In genomic region chr8:70504291-70504716, GRCm38 (mm10) we compare ENCODE assay signal across 9 mouse cellular contexts. TPM values are rescaled to one million over a fixed set of nuclear protein-coding genes. Genes with fewer than 3 reads are reported as not detected.
DNase-seq lines count a peak whose midpoint lies in the region; ATAC-seq and TF ChIP-seq lines count a peak whose summit lies in the region.
"Had no signal": no experiment of that assay in that cellular context is flagged by ENCODE, and none has a peak within 500 bp of the region (broad histone marks: within the 10 kb centered on the region; RNA-seq: fewer than 3 reads in every experiment).

No protein-coding gene starts in this region.

- H3K4me3 ChIP-seq in heart, embryonic 11.5 days (ENCODE audit: low read depth, low read length) = no peak overlapping the region; the same call in 1 of the 2 replicates
- peak overlapping the region; percentile 73 for H3K4me3 ChIP-seq in embryonic facial prominence, embryonic 15.5 days (replicated peaks)
- H3K4me3 ChIP-seq in hindbrain, embryonic 16.5 days (ENCODE audit: low read length) = no peak overlapping the region; the same call in 1 of the 2 replicates
- no peak overlapping the region for H3K4me3 ChIP-seq in lung, embryonic 14.5 days (ENCODE audit: low read depth, low read length)
- H3K4me3 ChIP-seq: liver, embryonic 13.5 days had no signal

- no peaks in the 10 kb centered on the region for H3K9me3 ChIP-seq in heart, embryonic 11.5 days (replicated peaks; ENCODE audit: control insufficient read depth, low read length)
- no peaks in the 10 kb centered on the region for H3K9me3 ChIP-seq in embryonic facial prominence, embryonic 15.5 days (replicated peaks)
- H3K9me3 ChIP-seq in hindbrain, embryonic 16.5 days (ENCODE audit: control insufficient read depth, low read length) = no peaks in the 10 kb centered on the region
- no peaks in the 10 kb centered on the region for H3K9me3 ChIP-seq in lung, embryonic 14.5 days (ENCODE audit: low read depth, low read length)
- H3K9me3 ChIP-seq: liver, embryonic 13.5 days had no signal

- no peak overlapping the region for H3K27ac ChIP-seq in heart, embryonic 11.5 days (ENCODE audit: low read depth, low read length)
- peak overlapping the region; percentile 97 for H3K27ac ChIP-seq in embryonic facial prominence, embryonic 15.5 days (replicated peaks)
- peak overlapping the region; percentile 48 for H3K27ac ChIP-seq in hindbrain, embryonic 16.5 days (ENCODE audit: low read depth, low read length)
- no peak overlapping the region for H3K27ac ChIP-seq in lung, embryonic 14.5 days (ENCODE audit: low read depth)

- H3K9ac ChIP-seq in heart, embryonic 11.5 days (ENCODE audit: low read depth, low read length) = no peak overlapping the region
- H3K9ac ChIP-seq in embryonic facial prominence, embryonic 15.5 days = no peak overlapping the region
- H3K9ac ChIP-seq in hindbrain, embryonic 16.5 days (ENCODE audit: low read depth, low read length) = 0 out of 2 replicates have a peak overlapping the region, but pooled peaks have one; percentile 1
- H3K9ac ChIP-seq in lung, embryonic 14.5 days = peak overlapping the region; percentile 15; the same call in 1 of the 2 replicates

- H3K4me1 ChIP-seq in heart, embryonic 11.5 days (ENCODE audit: control insufficient read depth, insufficient read depth, low read length) = peaks cover 37% of the 10 kb centered on the region
- peaks cover 86% of the 10 kb centered on the region for H3K4me1 ChIP-seq in embryonic facial prominence, embryonic 15.5 days
- peaks cover 46% of the 10 kb centered on the region for H3K4me1 ChIP-seq in hindbrain, embryonic 16.5 days (ENCODE audit: control insufficient read depth, insufficient read depth, low read depth, low read length)
- H3K4me1 ChIP-seq in lung, embryonic 14.5 days (ENCODE audit: insufficient read depth) = peaks cover 18% of the 10 kb centered on the region

- peak; percentile 80 to 81 for DNase-seq in heart, adult 18-20 months
- peak; percentile 99 for DNase-seq in NIH3T3 (ENCODE audit: low read depth)
- peak; percentile 77 for DNase-seq in lung, embryonic 14.5 days
- DNase-seq in thymus, postnatal 36 days = no peak

- ATAC-seq in heart, embryonic 11.5 days (replicated peaks; ENCODE audit: insufficient number of reproducible peaks, low FRiP score, low TSS enrichment) = no peak
- ATAC-seq in embryonic facial prominence, embryonic 15.5 days (ENCODE audit: insufficient number of reproducible peaks, low FRiP score, low TSS enrichment, low read depth) = peak; percentile 52
- ATAC-seq in hindbrain, embryonic 16.5 days = no peak
- ATAC-seq in lung, embryonic 14.5 days (ENCODE audit: insufficient read depth) = no peak
- no peak for ATAC-seq in frontal cortex, adult (ENCODE audit: low TSS enrichment)

- peaks cover 49% of the 10 kb centered on the region for H3K27me3 ChIP-seq in heart, embryonic 11.5 days (ENCODE audit: control insufficient read depth, insufficient read depth, low read length)
- H3K27me3 ChIP-seq in embryonic facial prominence, embryonic 15.5 days = peaks cover 31% of the 10 kb centered on the region
- H3K27me3 ChIP-seq in hindbrain, embryonic 16.5 days (replicated peaks; ENCODE audit: control insufficient read depth, insufficient read depth, low read length) = peaks cover 36% of the 10 kb centered on the region
- H3K27me3 ChIP-seq in lung, embryonic 14.5 days (ENCODE audit: insufficient read depth, low read length) = peaks cover 33% of the 10 kb centered on the region

- no peak for TF ChIP-seq CTCF in lung, embryonic 14.5 days (IDR thresholded peaks at IDR 0.05; ENCODE audit: low read depth)

- H3K36me3 ChIP-seq in heart, embryonic 11.5 days (ENCODE audit: control insufficient read depth, insufficient read depth, low read length) = peaks cover 10% of the 10 kb centered on the region
- H3K36me3 ChIP-seq in embryonic facial prominence, embryonic 15.5 days = peaks cover 29% of the 10 kb centered on the region
- H3K36me3 ChIP-seq in hindbrain, embryonic 16.5 days (ENCODE audit: control insufficient read depth, insufficient read depth, low read length) = peaks cover 9% of the 10 kb centered on the region
- peaks cover 35% of the 10 kb centered on the region for H3K36me3 ChIP-seq in lung, embryonic 14.5 days (ENCODE audit: insufficient read depth)

- 57% methylated on average over 16 of the region's 16 CpGs for WGBS in heart, embryonic 11.5 days (ENCODE audit: insufficient replicate concordance)
- 23% methylated on average over 16 of the region's 16 CpGs for WGBS in embryonic facial prominence, embryonic 15.5 days
- WGBS in hindbrain, embryonic 16.5 days = 35% methylated on average over 16 of the region's 16 CpGs
- 49% methylated on average over 16 of the region's 16 CpGs for WGBS in lung, embryonic 14.5 days

- no peak overlapping the region; the same call in 1 of the 2 replicates for H3K4me2 ChIP-seq in heart, embryonic 11.5 days
- peak overlapping the region; percentile 83 for H3K4me2 ChIP-seq in embryonic facial prominence, embryonic 15.5 days (replicated peaks)
- no peak overlapping the region; the same call in 1 of the 2 replicates for H3K4me2 ChIP-seq in hindbrain, embryonic 16.5 days (ENCODE audit: low read length)
- peak overlapping the region; percentile 1; the same call in 1 of the 2 replicates for H3K4me2 ChIP-seq in lung, embryonic 14.5 days

RNA-seq across cellular contexts. Expression of gene Rex1bd, which starts 2.2 kb away (rescaled TPM):
- 100 to 1,000 TPM; 113 to 128 TPM for total RNA-seq in heart, adult 18-20 months (2021)
- 109 and 124 TPM in 2 replicates for polyA plus RNA-seq in heart, embryonic 11.5 days (2014; fragmentation: Nextera tagmentation; extraction: Ambion mirVana)
- polyA plus RNA-seq in embryonic facial prominence, embryonic 15.5 days (2015; fragmentation: Nextera tagmentation; extraction: Ambion mirVana) = 155 and 174 TPM in 2 replicates
- 173 and 192 TPM in 2 replicates for polyA plus RNA-seq in hindbrain, embryonic 16.5 days (2015; fragmentation: Nextera tagmentation; extraction: Ambion mirVana)
- polyA plus RNA-seq in lung, embryonic 14.5 days (2014; fragmentation: Nextera tagmentation; extraction: Ambion mirVana) = 113 and 126 TPM in 2 replicates

RNA-seq across cellular contexts. Expression of gene Uba52, which starts 6.3 kb away (rescaled TPM):
- 1,000 to 10,000 TPM; 1,328 to 1,514 TPM for total RNA-seq in heart, adult 18-20 months (2021)
- 798 and 827 TPM in 2 replicates for polyA plus RNA-seq in heart, embryonic 11.5 days (2014; fragmentation: Nextera tagmentation; extraction: Ambion mirVana)
- polyA plus RNA-seq in embryonic facial prominence, embryonic 15.5 days (2015; fragmentation: Nextera tagmentation; extraction: Ambion mirVana) = 940 and 1,016 TPM in 2 replicates
- polyA plus RNA-seq in hindbrain, embryonic 16.5 days (2015; fragmentation: Nextera tagmentation; extraction: Ambion mirVana) = 576 and 598 TPM in 2 replicates
- polyA plus RNA-seq in lung, embryonic 14.5 days (2014; fragmentation: Nextera tagmentation; extraction: Ambion mirVana) = 964 and 1,036 TPM in 2 replicates

RNA-seq across cellular contexts. Expression of gene Crlf1, which starts 11.3 kb away (rescaled TPM):
- total RNA-seq in heart, adult 18-20 months (2021) = under 1 TPM; 0.20 to 0.62 TPM
- 0.80 and 3.8 TPM in 2 replicates for polyA plus RNA-seq in heart, embryonic 11.5 days (2014; fragmentation: Nextera tagmentation; extraction: Ambion mirVana)
- 151 and 159 TPM in 2 replicates for polyA plus RNA-seq in embryonic facial prominence, embryonic 15.5 days (2015; fragmentation: Nextera tagmentation; extraction: Ambion mirVana)
- 9.3 and 15.5 TPM in 2 replicates for polyA plus RNA-seq in hindbrain, embryonic 16.5 days (2015; fragmentation: Nextera tagmentation; extraction: Ambion mirVana)
- 151 and 165 TPM in 2 replicates for polyA plus RNA-seq in lung, embryonic 14.5 days (2014; fragmentation: Nextera tagmentation; extraction: Ambion mirVana)

RNA-seq across cellular contexts. Expression of gene Tmem59l, which starts 17.1 kb away (rescaled TPM):
- total RNA-seq in heart, adult 18-20 months (2021) = not detected
- polyA plus RNA-seq in heart, embryonic 11.5 days (2014; fragmentation: Nextera tagmentation; extraction: Ambion mirVana) = 0.44 and 0.86 TPM in 2 replicates
- polyA plus RNA-seq in embryonic facial prominence, embryonic 15.5 days (2015; fragmentation: Nextera tagmentation; extraction: Ambion mirVana) = 16.5 and 18.7 TPM in 2 replicates
- polyA plus RNA-seq in hindbrain, embryonic 16.5 days (2015; fragmentation: Nextera tagmentation; extraction: Ambion mirVana) = 164 and 190 TPM in 2 replicates
- 6.7 and 8.3 TPM in 2 replicates for polyA plus RNA-seq in lung, embryonic 14.5 days (2014; fragmentation: Nextera tagmentation; extraction: Ambion mirVana)

RNA-seq across cellular contexts. Expression of gene Fkbp8, which starts 23.2 kb away (rescaled TPM):
- 100 to 1,000 TPM; 120 to 129 TPM for total RNA-seq in heart, adult 18-20 months (2021)
- polyA plus RNA-seq in heart, embryonic 11.5 days (2014; fragmentation: Nextera tagmentation; extraction: Ambion mirVana) = 202 and 212 TPM in 2 replicates
- polyA plus RNA-seq in embryonic facial prominence, embryonic 15.5 days (2015; fragmentation: Nextera tagmentation; extraction: Ambion mirVana) = 310 and 324 TPM in 2 replicates
- polyA plus RNA-seq in hindbrain, embryonic 16.5 days (2015; fragmentation: Nextera tagmentation; extraction: Ambion mirVana) = 429 and 441 TPM in 2 replicates
- 239 and 245 TPM in 2 replicates for polyA plus RNA-seq in lung, embryonic 14.5 days (2014; fragmentation: Nextera tagmentation; extraction: Ambion mirVana)

Comparison
In these comparisons a context has a peak if more than half of its experiments do, and no peak if none do; other contexts are left out.
1. DNase-seq: peak in heart, adult 18-20 months (2 of 2), NIH3T3 (single experiment) and lung, embryonic 14.5 days (single experiment); none in thymus, postnatal 36 days (0 of 2).
2. H3K27ac ChIP-seq: peak in embryonic facial prominence, embryonic 15.5 days (single experiment) and hindbrain, embryonic 16.5 days (single experiment); none in heart, embryonic 11.5 days (single experiment) and lung, embryonic 14.5 days (single experiment).
3. H3K4me2 ChIP-seq: peak in embryonic facial prominence, embryonic 15.5 days (single experiment) and lung, embryonic 14.5 days (single experiment); none in heart, embryonic 11.5 days (single experiment) and hindbrain, embryonic 16.5 days (single experiment).
4. H3K9ac ChIP-seq: peak in hindbrain, embryonic 16.5 days (single experiment) and lung, embryonic 14.5 days (single experiment); none in heart, embryonic 11.5 days (single experiment) and embryonic facial prominence, embryonic 15.5 days (single experiment).